Mouse (Mus musculus) cerebellum, adult 18-20 months (tissue): ENCODE results near the gene Slc12a4.

Source experiments
- DNase-seq, 2 experiments: peaks; one replicate each; pipeline ENCODE4 v3.0.0; 2021

Slc12a4 gene

DNA sequence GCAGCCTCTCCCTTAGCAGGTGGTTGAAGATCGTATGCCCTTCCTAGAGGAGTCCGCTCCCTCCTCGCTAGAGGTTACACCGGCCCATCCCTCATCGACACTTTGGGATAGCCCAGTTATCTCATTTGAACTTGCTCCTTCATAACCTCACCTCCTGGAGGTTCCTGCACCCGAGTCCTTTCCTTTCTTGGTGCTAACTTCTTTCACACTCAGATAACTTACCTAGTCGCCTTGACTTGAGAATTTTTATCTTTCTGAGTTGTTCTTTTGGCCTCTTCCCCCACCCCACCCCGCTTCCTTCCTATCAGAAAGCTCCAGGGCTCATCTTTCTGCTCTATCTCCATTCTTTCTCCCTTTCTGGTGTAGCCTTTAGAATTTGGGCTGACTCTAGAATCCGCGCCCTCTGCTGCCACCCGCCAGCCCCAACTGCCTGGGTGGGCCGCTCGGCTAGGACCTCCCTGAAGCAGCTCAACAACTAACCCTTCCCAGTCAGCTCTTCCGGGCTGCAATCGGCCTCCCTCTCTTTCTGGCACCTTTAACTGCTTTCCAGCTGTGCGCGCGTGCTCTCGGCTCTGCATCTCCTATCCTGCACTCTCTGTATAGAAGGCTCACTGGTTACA, 905 bp upstream of the Slc12a4 start:
- DNase-seq, result no peak

- no peak for DNase-seq
Observed at GRCm38 (mm10) chr8:105965266-105965904, 512 bp downstream of the Slc12a4 start.

DNA sequence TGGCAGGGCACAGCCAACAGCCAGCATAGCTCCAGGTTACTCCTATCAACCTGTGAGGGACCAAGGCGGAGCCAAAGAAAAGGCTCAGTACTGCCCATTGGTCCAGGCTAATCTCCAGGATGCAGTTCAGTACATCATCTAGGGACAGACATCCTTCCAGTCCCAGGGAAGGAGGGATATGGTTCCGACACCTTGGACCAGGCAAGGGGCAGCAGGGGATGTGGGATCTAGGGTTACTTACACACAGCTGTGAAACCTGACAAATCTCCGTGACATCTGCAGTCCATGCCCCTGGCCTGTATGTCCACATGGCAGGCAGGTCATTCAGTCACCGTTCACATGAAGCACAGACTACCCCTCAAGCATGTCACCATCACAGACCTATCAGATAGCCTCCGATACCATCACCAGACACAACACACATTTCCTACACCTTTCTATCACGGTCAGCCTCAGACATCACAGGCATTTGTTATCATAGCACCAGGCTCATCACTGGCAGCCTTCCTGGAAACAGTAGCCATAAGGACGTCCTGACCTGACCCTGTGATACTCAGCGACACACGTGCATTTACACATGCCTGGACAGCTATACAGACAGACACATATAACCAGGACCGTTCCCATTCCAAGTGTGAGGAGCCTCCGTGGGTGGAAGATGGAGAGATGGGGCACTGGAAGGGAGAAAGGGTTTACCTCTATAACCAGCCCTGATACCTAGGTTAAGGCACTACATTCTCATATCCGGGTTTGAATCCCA, 1.2 kb downstream of the Slc12a4 start:
- no peak for DNase-seq

GRCm38 (mm10) chr8:105961536-105961935, 4.4 kb downstream of the Slc12a4 start:
- no peak for DNase-seq

GRCm38 (mm10) chr8:105961101-105961500, 4.8 kb downstream of the Slc12a4 start:
- DNase-seq, result no peak

GRCm38 (mm10) chr8:105959350-105959749, 6.5 kb downstream of the Slc12a4 start:
- DNase-seq, result peak; percentile 75 to 79

DNA sequence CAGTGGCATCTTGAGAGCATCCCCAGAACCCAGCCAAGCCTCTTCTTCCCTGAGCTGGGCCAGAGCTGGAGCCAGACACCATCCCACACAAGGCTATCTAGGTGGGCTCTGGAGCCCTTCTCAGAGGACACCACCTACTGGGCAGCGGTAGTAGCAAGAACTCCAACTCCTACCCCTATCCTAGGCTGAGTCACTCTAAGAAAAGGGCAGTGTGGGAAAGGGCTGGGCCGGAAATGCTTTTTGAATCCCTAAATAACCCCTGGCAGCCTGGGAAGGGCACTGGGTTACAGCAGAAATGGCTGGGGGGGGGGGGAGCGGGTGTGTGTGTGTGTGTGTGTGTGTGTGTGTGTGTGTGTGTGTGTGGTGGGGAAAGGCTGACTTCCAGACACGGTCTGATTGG, 8.1 kb downstream of the Slc12a4 start:
- no peak for DNase-seq

- DNase-seq, result no peak
Observed at GRCm38 (mm10) chr8:105956556-105956955, 9.3 kb downstream of the Slc12a4 start.

- peak in 1 of 2 experiments; percentile 34 for DNase-seq
Observed at GRCm38 (mm10) chr8:105951057-105951659, 14.7 kb downstream of the Slc12a4 start.

- DNase-seq, result peak in 1 of 2 experiments; percentile 35
Observed at GRCm38 (mm10) chr8:105949350-105949749, 16.5 kb downstream of the Slc12a4 start.

DNA sequence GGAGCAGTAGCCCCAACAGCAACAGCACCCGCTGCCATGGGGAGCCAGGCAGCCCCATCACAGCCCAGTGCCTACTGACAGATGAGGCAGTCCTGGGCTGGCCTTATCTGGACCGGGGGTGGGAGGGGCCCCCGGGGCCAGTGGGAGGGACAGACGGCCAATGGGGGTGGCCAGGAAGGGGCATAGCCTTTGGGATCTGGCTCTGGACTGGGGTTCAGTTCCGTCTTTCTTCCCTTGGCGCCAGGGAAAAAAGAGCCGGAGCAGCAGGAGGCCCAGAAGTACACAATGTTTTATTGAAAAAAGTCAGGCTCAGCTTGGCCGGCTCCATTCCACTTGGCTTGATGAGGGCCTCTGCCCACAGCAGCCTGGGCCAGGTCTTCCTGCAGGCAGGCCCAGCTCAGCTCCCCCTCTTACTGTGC, 22.6 kb downstream of the Slc12a4 start, which contains the start of gene Lcat:
TSS of gene Lcat (minus strand) at position 62 of the 419 bp plus-strand sequence.
- peak in 1 of 2 experiments; percentile 24 for DNase-seq

DNA sequence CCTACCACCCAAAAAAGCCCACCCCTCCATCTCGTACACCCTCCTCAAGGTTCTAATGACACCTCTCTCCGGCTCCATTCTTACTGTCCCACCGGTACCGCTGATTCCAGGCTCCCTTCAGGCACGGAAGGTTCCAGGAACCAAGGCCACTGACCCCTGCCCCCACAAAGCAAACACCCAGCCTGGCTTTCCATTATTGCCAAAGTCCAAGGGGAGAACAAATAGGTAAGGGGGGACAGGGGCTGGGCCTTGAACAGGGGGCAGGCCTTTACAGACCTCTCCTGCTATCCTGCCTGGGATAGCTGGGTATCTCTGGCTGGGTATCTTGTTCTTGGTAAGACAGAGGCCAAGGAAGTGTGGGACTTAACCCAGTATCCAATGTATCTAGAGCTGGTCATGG, 23.4 kb downstream of the Slc12a4 start:
- no peak for DNase-seq

- DNase-seq, result no peak
Observed at GRCm38 (mm10) chr8:105942026-105942425, 23.9 kb downstream of the Slc12a4 start.

- DNase-seq, result no peak
Observed at GRCm38 (mm10) chr8:105938306-105938669, 27.6 kb downstream of the Slc12a4 start, which contains the start of gene Psmb10. Gene Psmb10, minus strand, starts transcription at chr8:105938444.

DNA sequence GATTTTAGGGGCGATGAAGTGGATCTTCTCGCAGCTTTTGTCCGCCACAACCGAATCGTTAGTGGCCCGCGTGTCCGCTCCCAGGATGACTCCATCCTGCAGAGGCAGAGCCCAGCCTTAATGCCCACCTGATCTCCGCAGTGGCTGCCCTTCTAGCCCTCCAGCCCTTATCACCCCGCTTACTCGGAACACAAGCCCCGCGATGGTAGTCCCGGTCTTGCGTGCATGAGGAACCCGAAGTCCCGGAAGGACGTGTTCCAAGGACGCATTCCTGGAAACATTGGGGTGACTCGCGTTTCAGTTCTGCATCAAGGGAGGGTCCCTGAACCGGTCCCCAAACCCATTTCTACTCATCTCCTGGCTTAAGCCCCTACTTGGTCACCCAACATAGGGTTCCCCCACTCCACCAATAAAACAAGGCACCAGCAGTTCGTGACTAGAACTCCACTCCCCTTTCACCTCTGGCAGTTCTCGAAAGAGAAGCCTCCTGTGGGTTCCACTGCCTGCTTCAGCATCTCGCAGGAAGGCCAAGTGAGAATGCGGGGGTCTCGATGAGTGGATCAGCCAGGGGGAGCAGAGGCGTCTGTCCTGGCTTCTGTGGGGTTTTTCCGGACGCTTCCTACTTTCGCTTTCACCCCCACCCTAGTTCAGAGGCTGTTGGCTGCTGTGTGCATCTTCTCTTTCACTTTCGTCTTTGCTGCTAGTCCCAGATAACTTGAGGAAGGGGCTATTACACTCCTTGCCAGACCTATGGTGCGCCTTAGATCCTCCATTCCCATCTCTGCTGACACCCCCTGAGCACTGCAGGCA, 28.2 kb downstream of the Slc12a4 start:
- DNase-seq, result peak in 1 of 2 experiments; percentile 46

DNA sequence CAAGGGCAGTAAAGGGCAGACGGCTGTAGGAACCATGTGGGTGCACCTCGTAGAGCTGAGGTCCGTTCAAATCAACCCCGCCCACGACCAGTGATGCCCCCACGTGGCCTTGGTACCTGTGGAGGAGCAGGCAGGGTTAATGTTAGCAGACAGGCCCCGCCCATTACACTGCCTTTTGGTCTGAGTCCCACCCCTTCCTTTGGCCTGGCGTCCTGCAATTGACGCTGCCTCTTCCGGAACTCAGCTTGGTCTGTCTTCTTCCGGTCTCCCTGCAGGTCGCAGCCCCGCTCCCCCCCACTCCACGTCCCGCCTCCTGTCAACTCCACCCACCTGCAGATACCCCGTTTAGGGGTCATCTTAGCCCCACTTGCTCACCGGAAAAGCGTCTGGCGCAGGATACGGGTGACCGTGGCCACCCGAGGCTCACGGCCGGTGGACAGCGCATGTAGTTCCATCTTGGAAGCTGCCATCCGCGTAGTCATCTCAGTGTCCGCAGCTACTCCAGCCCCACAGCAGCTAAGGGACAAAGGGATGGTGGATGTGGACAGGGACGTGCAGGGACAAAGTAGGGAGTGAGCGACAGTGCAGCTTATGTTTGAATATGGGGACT, 28.9 kb downstream of the Slc12a4 start:
- DNase-seq, result peak; percentile 90 to 93

DNA sequence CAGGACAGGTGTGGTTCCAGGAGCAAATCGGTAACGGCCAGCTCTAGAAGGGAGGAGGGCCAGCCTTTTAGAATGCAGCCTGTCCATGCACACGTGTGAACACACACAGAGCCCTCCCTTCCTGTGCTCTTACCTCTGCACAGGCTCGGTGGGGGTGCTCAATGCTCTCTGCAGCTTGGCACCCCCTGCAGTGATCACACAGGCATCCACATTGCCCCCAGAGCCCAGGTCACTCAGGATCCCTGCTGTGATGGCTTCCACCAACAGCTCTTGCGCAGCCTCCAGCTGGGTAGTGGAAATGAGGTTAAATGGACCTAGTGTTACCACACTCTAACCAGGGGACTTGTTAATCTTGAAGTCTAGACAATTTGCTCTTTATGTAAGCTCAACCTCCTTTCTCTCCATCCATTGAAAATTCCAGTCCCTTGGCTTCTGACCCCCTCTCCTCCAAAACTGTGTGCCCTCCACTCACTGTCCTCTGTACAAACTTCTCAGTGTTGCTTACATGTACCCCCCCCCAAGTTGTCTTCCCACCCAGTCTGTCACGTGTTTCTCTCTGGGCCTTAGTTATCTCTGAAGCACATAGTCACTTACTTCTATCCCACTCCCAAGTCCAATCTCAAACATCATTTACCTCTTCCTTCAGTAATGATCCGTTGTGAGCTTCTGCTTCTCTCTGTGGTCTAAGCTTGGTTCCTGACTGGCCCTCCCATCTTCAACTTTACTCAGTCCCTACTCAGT, 29.9 kb downstream of the Slc12a4 start:
- DNase-seq, result no peak

- no peak for DNase-seq
Observed at GRCm38 (mm10) chr8:105935105-105935504, 30.8 kb downstream of the Slc12a4 start.

- DNase-seq, result no peak
Observed at GRCm38 (mm10) chr8:105933762-105934161, 32.1 kb downstream of the Slc12a4 start, which contains the start of gene Ctrl. Gene Ctrl, minus strand, starts transcription at chr8:105933862.

- DNase-seq, result no peak
Observed at GRCm38 (mm10) chr8:105932525-105932924, 33.4 kb downstream of the Slc12a4 start.

GRCm38 (mm10) chr8:105931271-105931670, 34.6 kb downstream of the Slc12a4 start:
- DNase-seq, result no peak
